10 mouse cellular contexts compared by ENCODE assay signal in the genomic region with DNA sequence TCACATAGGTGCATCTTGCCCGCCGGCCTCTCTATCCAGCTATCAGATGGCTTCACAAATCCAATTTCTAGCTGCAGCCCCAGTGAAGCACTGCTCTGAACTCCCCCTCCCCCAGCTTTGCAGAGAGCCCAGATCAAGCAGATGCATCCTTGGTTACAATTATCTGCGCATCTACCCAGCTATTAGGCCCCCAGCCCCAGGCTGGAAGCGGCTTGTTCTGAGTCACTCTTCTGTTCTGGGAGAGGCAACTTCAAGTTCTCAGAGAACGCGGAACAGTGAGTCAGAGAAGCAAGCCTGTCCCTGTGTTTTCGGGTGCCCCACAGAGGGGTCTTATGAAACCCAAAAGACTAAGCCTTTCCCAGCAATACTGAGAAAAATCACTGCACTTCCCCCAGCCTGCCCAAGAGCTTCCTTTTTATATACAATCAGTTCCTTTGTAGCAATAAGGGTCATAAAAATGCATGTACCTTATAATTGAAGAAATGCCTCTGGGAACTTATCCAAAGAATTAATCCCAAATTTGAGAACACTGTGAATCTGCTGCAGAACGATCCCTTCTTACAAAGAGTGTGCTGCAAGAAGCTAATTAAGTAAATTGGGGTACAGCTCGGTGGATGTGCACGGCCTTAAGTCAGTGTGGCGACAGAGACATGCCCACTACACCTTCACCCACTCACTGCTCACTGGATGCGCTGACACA.
DNase-seq lines count a peak whose midpoint lies in the region; ATAC-seq lines count a peak whose summit lies in the region.
"Had no signal": no experiment of that assay in that cellular context is flagged by ENCODE, and none has a peak within 500 bp of the region (broad histone marks: within the 10 kb centered on the region; RNA-seq: fewer than 3 reads in every experiment).

No protein-coding gene starts in this region.

- H3K9me3 ChIP-seq in embryonic facial prominence, embryonic 14.5 days (ENCODE audit: control insufficient read depth, low read length) = no peaks in the 10 kb centered on the region
- no peaks in the 10 kb centered on the region for H3K9me3 ChIP-seq in kidney, embryonic 15.5 days (replicated peaks)

- peak; percentile 87 for DNase-seq in heart, adult 11 months
- DNase-seq in heart, postnatal 36 days = no peak
- DNase-seq in MN1 (ENCODE audit: low spot score) = peak; percentile 58
- peak; percentile 70 for DNase-seq in embryonic facial prominence, embryonic 14.5 days (ENCODE audit: low spot score)
- peak; percentile 44 for DNase-seq in layer of hippocampus, adult 9-11 months
- DNase-seq in gastrocnemius, postnatal 25 days = no peak
- no peak for DNase-seq in lung, postnatal 14 days
- DNase-seq: gastrocnemius, postnatal 14 days; thymus, postnatal 36 days had no signal

- H3K27ac ChIP-seq in embryonic facial prominence, embryonic 14.5 days (replicated peaks; ENCODE audit: low read depth, low read length) = peak overlapping the region; percentile 13; the same call in 1 of the 2 replicates
- no peak overlapping the region for H3K27ac ChIP-seq in kidney, embryonic 15.5 days

- H3K27me3 ChIP-seq in embryonic facial prominence, embryonic 14.5 days (replicated peaks; ENCODE audit: control insufficient read depth, insufficient read depth, low read length) = no peaks in the 10 kb centered on the region
- H3K27me3 ChIP-seq in kidney, embryonic 15.5 days = no peaks in the 10 kb centered on the region

- ATAC-seq in embryonic facial prominence, embryonic 14.5 days (ENCODE audit: low read depth) = peak; percentile 60; the same call in 1 of the 2 replicates
- ATAC-seq in kidney, embryonic 15.5 days (replicated peaks; ENCODE audit: low FRiP score) = no peak

- WGBS in embryonic facial prominence, embryonic 14.5 days = 44% methylated on average over 12 of the region's 12 CpGs
- 82% methylated on average over 12 of the region's 12 CpGs for WGBS in kidney, embryonic 15.5 days

- H3K9ac ChIP-seq in embryonic facial prominence, embryonic 14.5 days (ENCODE audit: low read depth, low read length) = 0 out of 2 replicates have a peak overlapping the region, but pooled peaks have one; percentile 30
- no peak overlapping the region for H3K9ac ChIP-seq in kidney, embryonic 15.5 days

- H3K4me3 ChIP-seq in embryonic facial prominence, embryonic 14.5 days (ENCODE audit: low read depth, low read length) = no peak overlapping the region
- no peak overlapping the region for H3K4me3 ChIP-seq in kidney, embryonic 15.5 days (replicated peaks)

- no peaks in the 10 kb centered on the region for H3K36me3 ChIP-seq in embryonic facial prominence, embryonic 14.5 days (ENCODE audit: control insufficient read depth, insufficient read depth, low read length)
- no peaks in the 10 kb centered on the region for H3K36me3 ChIP-seq in kidney, embryonic 15.5 days

- H3K4me1 ChIP-seq in embryonic facial prominence, embryonic 14.5 days (ENCODE audit: control insufficient read depth, insufficient read depth, low read length) = peaks cover 16% of the 10 kb centered on the region
- H3K4me1 ChIP-seq in kidney, embryonic 15.5 days = peaks cover 7% of the 10 kb centered on the region; the same call in 1 of the 2 replicates

- H3K4me2 ChIP-seq in embryonic facial prominence, embryonic 14.5 days (ENCODE audit: low read depth, low read length) = peak overlapping the region; percentile 19
- no peak overlapping the region for H3K4me2 ChIP-seq in kidney, embryonic 15.5 days

- intact Hi-C loops in heart, postnatal 36 days (cut with DNase I) = no loop called here

Comparison
In these comparisons a context has a peak if more than half of its experiments do, and no peak if none do; other contexts are left out.
1. DNase-seq: peak in heart, adult 11 months (single experiment), MN1 (single experiment), embryonic facial prominence, embryonic 14.5 days (single experiment) and layer of hippocampus, adult 9-11 months (single experiment); none in heart, postnatal 36 days (0 of 2), gastrocnemius, postnatal 25 days (single experiment) and lung, postnatal 14 days (single experiment).